Mouse (Mus musculus): ENCODE data around the gene Srek1ip1. TPM values are rescaled to one million over a fixed set of nuclear protein-coding genes. Genes with fewer than 3 reads are reported as not detected.

The Srek1ip1 gene
- total RNA-seq, 2 experiments from 2014 or later, result 18.0 to 18.9 TPM

- DNase-seq (ENCODE audit: extremely low spot score in 1 of 2, low spot score in 1 of 2), result no peak
Observed at GRCm38 (mm10) chr13:104837628-104838027, 45.3 kb downstream of the Srek1ip1 start.

- DNase-seq (ENCODE audit: extremely low spot score in 1 of 2, low spot score in 1 of 2), result no peak
Observed at GRCm38 (mm10) chr13:104841937-104842336, 49.7 kb downstream of the Srek1ip1 start.

GRCm38 (mm10) chr13:104843295-104844089 is 51.2 kb downstream of the Srek1ip1 start:
- DNase-seq (ENCODE audit: extremely low spot score in 1 of 2, low spot score in 1 of 2), result no peak

- no peak for DNase-seq (ENCODE audit: extremely low spot score in 1 of 2, low spot score in 1 of 2)
Observed at GRCm38 (mm10) chr13:104853645-104854044, 61.4 kb downstream of the Srek1ip1 start.

GRCm38 (mm10) chr13:104863127-104863979 is 71.1 kb downstream of the Srek1ip1 start, which contains the start of gene Shisal2b:
Gene Shisal2b (minus strand): TSS chr13:104863893.
- DNase-seq (ENCODE audit: extremely low spot score in 1 of 2, low spot score in 1 of 2), result peak in 1 of 2 experiments; percentile 10

- DNase-seq (ENCODE audit: extremely low spot score in 1 of 2, low spot score in 1 of 2), result no peak
Observed at GRCm38 (mm10) chr13:104866726-104867125, 74.4 kb downstream of the Srek1ip1 start.

GRCm38 (mm10) chr13:104869907-104870306 is 77.6 kb downstream of the Srek1ip1 start:
- DNase-seq (ENCODE audit: extremely low spot score in 1 of 2, low spot score in 1 of 2), result no peak

- DNase-seq (ENCODE audit: extremely low spot score in 1 of 2, low spot score in 1 of 2), result no peak
Observed at GRCm38 (mm10) chr13:104878508-104878907, 86.2 kb downstream of the Srek1ip1 start.

- no peak for DNase-seq (ENCODE audit: extremely low spot score in 1 of 2, low spot score in 1 of 2)
Observed at GRCm38 (mm10) chr13:104883566-104884249, 91.4 kb downstream of the Srek1ip1 start.

GRCm38 (mm10) chr13:104886308-104887032 is 94.2 kb downstream of the Srek1ip1 start:
- no peak for DNase-seq (ENCODE audit: extremely low spot score in 1 of 2, low spot score in 1 of 2)

Other genes with a start within 250 kb of the Srek1ip1 start
- 10 to 100 TPM; 16.9 to 19.8 TPM for gene Cwc27, start 24.7 kb downstream of the Srek1ip1 start, total RNA-seq (2021)
- under 1 TPM; 0.28 to 0.37 TPM for gene Shisal2b, start 71.4 kb downstream of the Srek1ip1 start, total RNA-seq (2021)